Mouse (Mus musculus): Measurements from ENCODE around the gene Map1b. TPM values are rescaled to one million over a fixed set of nuclear protein-coding genes. Genes with fewer than 3 reads are reported as not detected.

The Map1b gene
- total RNA-seq, 1 experiment, result 21.2 TPM

GRCm38 (mm10) chr13:99505826-99506579, 10.3 kb downstream of the Map1b start:
- peaks cover 3% of the 10 kb centered on the region; the same call in 1 of the 2 replicates for H3K36me3 ChIP-seq (ENCODE audit: control insufficient read depth, insufficient read depth, low read length, poor library complexity, severe bottlenecking)
- no peak overlapping the region for H3K27ac ChIP-seq (ENCODE audit: insufficient read depth, low read depth, low read length, poor library complexity, severe bottlenecking)
- DNase-seq (ENCODE audit: low read depth, low spot score), result no peak
- TF ChIP-seq MAFK (IDR thresholded peaks at IDR 0.05; ENCODE audit: insufficient read depth, low read depth, low read length) (peak; percentile 43; the same call in 1 of the 2 replicates), ZNF384 (IDR thresholded peaks at IDR 0.05; ENCODE audit: low read depth, low read length) (no peak)
- no peak overlapping the region for H3K4me3 ChIP-seq (ENCODE audit: insufficient read depth in 1 of 2, low read depth in 1 of 2, low read length in 2 of 2, poor library complexity in 1 of 2, severe bottlenecking in 1 of 2)
- H3K4me1 ChIP-seq (ENCODE audit: control insufficient read depth in 2 of 2, insufficient read depth in 2 of 2, low read length in 2 of 2, poor library complexity in 1 of 2), result peaks cover 18 to 26% of the 10 kb centered on the region in 2 experiments
- H3K9me3 ChIP-seq (ENCODE audit: control insufficient read depth, insufficient read depth, low read depth, low read length), result no peaks in the 10 kb centered on the region
- no peak overlapping the region for H3K9ac ChIP-seq (ENCODE audit: insufficient read depth, low read depth, low read length, poor library complexity, severe bottlenecking)
- in situ Hi-C loops (cut with MboI; ENCODE audit: low sequenced_read_pairs in 2 of 2, unreplicated experiment in 2 of 2), result no loop called here

GRCm38 (mm10) chr13:99503370-99503979, 12.9 kb downstream of the Map1b start:
- Histone ChIP-seq H3K27ac (ENCODE audit: insufficient read depth, low read depth, low read length, poor library complexity, severe bottlenecking) (no peak overlapping the region), H3K9ac (ENCODE audit: insufficient read depth, low read depth, low read length, poor library complexity, severe bottlenecking) (no peak overlapping the region), H3K36me3 (ENCODE audit: control insufficient read depth, insufficient read depth, low read length, poor library complexity, severe bottlenecking) (peaks cover 3% of the 10 kb centered on the region; the same call in 1 of the 2 replicates), H3K4me3 (ENCODE audit: insufficient read depth in 1 of 2, low read depth in 1 of 2, low read length in 2 of 2, poor library complexity in 1 of 2, severe bottlenecking in 1 of 2) (no peak overlapping the region), H3K9me3 (ENCODE audit: control insufficient read depth, insufficient read depth, low read depth, low read length) (no peaks in the 10 kb centered on the region), H3K4me1 (ENCODE audit: control insufficient read depth in 2 of 2, insufficient read depth in 2 of 2, low read length in 2 of 2, poor library complexity in 1 of 2) (peaks cover 18 to 26% of the 10 kb centered on the region in 2 experiments)
- DNase-seq (ENCODE audit: low read depth, low spot score), result no peak
- in situ Hi-C loops (cut with MboI; ENCODE audit: low sequenced_read_pairs in 2 of 2, unreplicated experiment in 2 of 2), result no loop called here
- TF ChIP-seq ZC3H11A (IDR thresholded peaks at IDR 0.05; ENCODE audit: borderline replicate concordance, low read depth, low read length) (no peak), ZNF384 (IDR thresholded peaks at IDR 0.05; ENCODE audit: low read depth, low read length) (no peak), HCFC1 (IDR thresholded peaks at IDR 0.05; ENCODE audit: borderline replicate concordance, insufficient read depth, low read length) (no peak), MAFK (IDR thresholded peaks at IDR 0.05; ENCODE audit: insufficient read depth, low read depth, low read length) (no peak), CHD2 (IDR thresholded peaks at IDR 0.05; ENCODE audit: low read depth, low read length) (no peak)

DNA sequence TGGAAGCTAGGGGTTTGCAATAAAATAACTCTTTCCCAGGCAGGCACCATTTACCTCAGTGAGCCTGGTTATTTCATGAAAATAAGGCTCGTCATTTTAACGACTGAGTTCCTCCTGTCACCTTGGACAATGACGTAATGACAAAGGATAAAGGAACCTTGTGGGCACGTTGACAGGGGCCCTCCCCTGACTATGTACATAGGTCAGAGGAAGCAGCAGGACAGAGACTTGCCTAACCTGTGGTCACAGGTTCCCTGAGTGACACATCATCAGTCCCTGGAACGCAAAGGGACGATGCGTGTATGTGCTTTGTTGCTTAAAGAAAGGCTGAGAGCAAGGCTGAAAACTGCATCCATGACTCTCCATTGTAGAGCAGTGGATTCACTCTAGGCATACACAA, 13.4 kb downstream of the Map1b start:
- H3K4me3 ChIP-seq (ENCODE audit: insufficient read depth in 1 of 2, low read depth in 1 of 2, low read length in 2 of 2, poor library complexity in 1 of 2, severe bottlenecking in 1 of 2), result no peak overlapping the region
- H3K36me3 ChIP-seq (ENCODE audit: control insufficient read depth, insufficient read depth, low read length, poor library complexity, severe bottlenecking), result peaks cover 3% of the 10 kb centered on the region; the same call in 1 of the 2 replicates
- no peak for DNase-seq (ENCODE audit: low read depth, low spot score)
- no peak overlapping the region for H3K27ac ChIP-seq (ENCODE audit: insufficient read depth, low read depth, low read length, poor library complexity, severe bottlenecking)
- in situ Hi-C loops (cut with MboI; ENCODE audit: low sequenced_read_pairs in 2 of 2, unreplicated experiment in 2 of 2), result no loop called here
- no peak overlapping the region for H3K9ac ChIP-seq (ENCODE audit: insufficient read depth, low read depth, low read length, poor library complexity, severe bottlenecking)
- peaks cover 18 to 21% of the 10 kb centered on the region in 2 experiments for H3K4me1 ChIP-seq (ENCODE audit: control insufficient read depth in 2 of 2, insufficient read depth in 2 of 2, low read length in 2 of 2, poor library complexity in 1 of 2)
- no peaks in the 10 kb centered on the region for H3K9me3 ChIP-seq (ENCODE audit: control insufficient read depth, insufficient read depth, low read depth, low read length)
- TF ChIP-seq ZNF384 (IDR thresholded peaks at IDR 0.05; ENCODE audit: low read depth, low read length), result no peak
- no peak for TF ChIP-seq ZC3H11A (IDR thresholded peaks at IDR 0.05; ENCODE audit: borderline replicate concordance, low read depth, low read length)
- no peak for TF ChIP-seq HCFC1 (IDR thresholded peaks at IDR 0.05; ENCODE audit: borderline replicate concordance, insufficient read depth, low read length)
- no peak for TF ChIP-seq MAFK (IDR thresholded peaks at IDR 0.05; ENCODE audit: insufficient read depth, low read depth, low read length)
- no peak for TF ChIP-seq CHD2 (IDR thresholded peaks at IDR 0.05; ENCODE audit: low read depth, low read length)

DNA sequence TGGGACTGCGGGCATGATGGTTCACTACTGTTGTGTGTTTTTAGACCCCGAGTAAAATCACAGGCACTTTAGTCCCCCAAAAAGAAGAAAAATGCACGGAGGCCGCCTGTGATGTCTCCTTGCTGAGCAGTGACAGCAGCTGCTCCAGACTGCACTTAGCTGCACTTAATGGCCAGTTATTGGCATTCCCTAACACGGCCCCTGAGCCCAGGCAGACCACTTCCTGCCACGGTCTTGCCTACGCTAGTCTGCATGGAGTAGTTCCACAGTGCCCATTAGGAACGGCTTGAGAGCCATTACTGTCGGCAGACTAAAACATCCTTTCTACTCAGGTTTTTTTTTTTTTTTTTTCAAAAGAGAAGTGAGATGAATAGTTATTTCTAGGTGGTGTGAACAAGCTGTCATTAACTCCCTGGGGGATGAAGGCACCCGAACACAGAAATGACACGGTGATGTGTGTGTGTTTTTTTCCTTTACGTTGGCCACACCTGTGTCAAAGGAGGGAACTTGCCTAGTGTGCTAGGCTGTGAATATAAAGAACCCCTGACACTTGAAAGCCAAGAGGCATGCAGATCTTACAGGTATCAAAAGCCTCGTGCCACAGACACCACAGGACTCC, 14.1 kb downstream of the Map1b start:
- Histone ChIP-seq H3K4me1 (ENCODE audit: control insufficient read depth in 2 of 2, insufficient read depth in 2 of 2, low read length in 2 of 2, poor library complexity in 1 of 2) (peaks cover 15 to 20% of the 10 kb centered on the region in 2 experiments), H3K9me3 (ENCODE audit: control insufficient read depth, insufficient read depth, low read depth, low read length) (no peaks in the 10 kb centered on the region), H3K4me3 (ENCODE audit: insufficient read depth in 1 of 2, low read depth in 1 of 2, low read length in 2 of 2, poor library complexity in 1 of 2, severe bottlenecking in 1 of 2) (no peak overlapping the region), H3K36me3 (ENCODE audit: control insufficient read depth, insufficient read depth, low read length, poor library complexity, severe bottlenecking) (peaks cover 3% of the 10 kb centered on the region; the same call in 1 of the 2 replicates), H3K9ac (ENCODE audit: insufficient read depth, low read depth, low read length, poor library complexity, severe bottlenecking) (no peak overlapping the region), H3K27ac (ENCODE audit: insufficient read depth, low read depth, low read length, poor library complexity, severe bottlenecking) (no peak overlapping the region)
- TF ChIP-seq ZNF384 (IDR thresholded peaks at IDR 0.05; ENCODE audit: low read depth, low read length), result peak; percentile 8; the same call in 1 of the 2 replicates
- no peak for TF ChIP-seq ZC3H11A (IDR thresholded peaks at IDR 0.05; ENCODE audit: borderline replicate concordance, low read depth, low read length)
- no peak for DNase-seq (ENCODE audit: low read depth, low spot score)
- in situ Hi-C loops (cut with MboI; ENCODE audit: low sequenced_read_pairs in 2 of 2, unreplicated experiment in 2 of 2), result no loop called here

Data from ES-E14 (cell line).